Mouse (Mus musculus): Measurements from ENCODE around the gene Lypd3.
"Not testable (repeated sequence)": the region's sequence is repeated elsewhere in the genome, so short reads cannot be mapped to it uniquely, and the experiment has no call there.

The Lypd3 gene

GRCm38 (mm10) chr7:24614816-24615215 lies 21.5 kb upstream of the Lypd3 start:
- DNase-seq: no peak

GRCm38 (mm10) chr7:24617763-24618162 lies 18.6 kb upstream of the Lypd3 start:
- no peak for DNase-seq

GRCm38 (mm10) chr7:24618374-24618773 lies 18.0 kb upstream of the Lypd3 start:
- DNase-seq: not testable (repeated sequence)

GRCm38 (mm10) chr7:24619671-24620397 lies 16.5 kb upstream of the Lypd3 start:
- no peak for DNase-seq

- DNase-seq: no peak
Measured at GRCm38 (mm10) chr7:24621193-24621592, 15.2 kb upstream of the Lypd3 start.

- no peak for DNase-seq
Measured at GRCm38 (mm10) chr7:24622967-24623366, 13.4 kb upstream of the Lypd3 start.

- DNase-seq: peak; percentile 91
Measured at GRCm38 (mm10) chr7:24628685-24629610, 7.4 kb upstream of the Lypd3 start.

GRCm38 (mm10) chr7:24629672-24630071 lies 6.7 kb upstream of the Lypd3 start:
- DNase-seq: no peak

- DNase-seq: no peak
Measured at GRCm38 (mm10) chr7:24630116-24630880, 6.1 kb upstream of the Lypd3 start.

- no peak for DNase-seq
Measured at GRCm38 (mm10) chr7:24637046-24637445, 696 bp downstream of the Lypd3 start.

GRCm38 (mm10) chr7:24638026-24638856 lies 1.9 kb downstream of the Lypd3 start:
- peak; percentile 48 for DNase-seq

GRCm38 (mm10) chr7:24640450-24640849 lies 4.1 kb downstream of the Lypd3 start:
- DNase-seq: no peak

- DNase-seq: peak; percentile 70
Measured at GRCm38 (mm10) chr7:24642491-24642890, 6.1 kb downstream of the Lypd3 start.

- no peak for DNase-seq
Measured at GRCm38 (mm10) chr7:24644492-24644891, 8.1 kb downstream of the Lypd3 start.

GRCm38 (mm10) chr7:24644996-24645395 lies 8.6 kb downstream of the Lypd3 start:
- DNase-seq: no peak

- no peak for DNase-seq
Measured at GRCm38 (mm10) chr7:24646486-24646885, 10.1 kb downstream of the Lypd3 start.

GRCm38 (mm10) chr7:24653681-24654080 lies 17.3 kb downstream of the Lypd3 start:
- peak; percentile 68 for DNase-seq

GRCm38 (mm10) chr7:24659737-24660357 lies 23.5 kb downstream of the Lypd3 start:
- peak; percentile 28 for DNase-seq

GRCm38 (mm10) chr7:24661118-24661904 lies 25.0 kb downstream of the Lypd3 start:
- DNase-seq: no peak

- DNase-seq: peak; percentile 83
Measured at GRCm38 (mm10) chr7:24662575-24662974, 26.2 kb downstream of the Lypd3 start.

- no peak for DNase-seq
Measured at GRCm38 (mm10) chr7:24664301-24664700, 28.0 kb downstream of the Lypd3 start.

Data from retina, postnatal 1 day (tissue).